Mouse (Mus musculus): ENCODE results near the gene Sco2. TPM values are rescaled to one million over a fixed set of nuclear protein-coding genes. Genes with fewer than 3 reads are reported as not detected.
A peak's percentile ranks its signal among the peaks of the same experiment; 100 is the strongest.

Gene Sco2
- polyA plus RNA-seq, 1 experiment = 43.3 TPM

DNA sequence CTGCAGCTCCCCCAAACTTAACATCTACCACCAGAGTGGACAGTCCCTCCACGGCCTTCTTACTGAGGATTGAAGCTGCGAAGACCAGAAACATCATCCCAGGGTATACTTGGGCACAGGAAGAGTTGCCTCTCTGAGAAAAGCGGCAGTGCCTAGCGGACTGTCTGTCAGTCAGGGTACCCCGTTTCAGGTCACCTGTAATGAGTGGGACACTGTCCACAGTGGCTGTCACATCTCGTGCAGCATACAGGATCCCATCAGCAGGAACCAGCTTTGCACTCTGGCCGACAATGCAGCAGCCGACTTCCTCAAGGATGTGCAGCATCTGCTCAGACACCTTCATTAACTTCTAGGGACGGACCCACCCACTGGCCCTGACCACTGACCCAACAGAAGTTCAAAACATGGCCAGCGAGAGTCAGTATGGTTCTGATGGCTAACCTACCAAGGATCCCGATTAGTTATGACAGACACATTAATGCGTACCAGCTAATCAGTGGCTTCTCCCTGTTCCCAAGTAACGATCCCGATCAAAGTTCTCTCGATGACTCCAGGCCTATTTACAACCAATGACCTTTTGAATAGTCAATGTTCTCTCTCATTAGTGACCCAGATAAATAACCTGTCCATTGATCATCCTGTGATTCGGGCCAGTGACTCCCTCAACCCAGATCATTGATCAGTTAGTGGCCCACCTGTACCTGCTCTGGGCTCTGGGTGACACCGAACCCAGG, 1.3 kb upstream of the Sco2 start:
- WGBS = 96% methylated on average over 17 of the region's 17 CpGs
- DNase-seq = no peak
- H3K4me3 ChIP-seq (ENCODE audit: control insufficient read depth, insufficient read depth, low read length) = no peak overlapping the region
- no peak overlapping the region for H3K27ac ChIP-seq (ENCODE audit: control insufficient read depth, insufficient read depth, low read length)
- TF ChIP-seq POLR2A (IDR thresholded peaks at IDR 0.05; ENCODE audit: control insufficient read depth, extremely low read depth, insufficient read depth, low read length, poor library complexity) = no peak
- TF ChIP-seq CTCF (IDR thresholded peaks at IDR 0.05; ENCODE audit: borderline replicate concordance, control insufficient read depth, extremely low read depth, insufficient read depth, low read length, poor library complexity) = no peak
- H3K4me1 ChIP-seq (replicated peaks; ENCODE audit: control insufficient read depth, insufficient read depth, low read length) = peaks cover 32% of the 10 kb centered on the region
- peaks cover 15% of the 10 kb centered on the region for H3K36me3 ChIP-seq (ENCODE audit: control insufficient read depth, insufficient read depth, low read length)
- no peaks in the 10 kb centered on the region for H3K27me3 ChIP-seq (ENCODE audit: control insufficient read depth, insufficient read depth, low read length)

DNA sequence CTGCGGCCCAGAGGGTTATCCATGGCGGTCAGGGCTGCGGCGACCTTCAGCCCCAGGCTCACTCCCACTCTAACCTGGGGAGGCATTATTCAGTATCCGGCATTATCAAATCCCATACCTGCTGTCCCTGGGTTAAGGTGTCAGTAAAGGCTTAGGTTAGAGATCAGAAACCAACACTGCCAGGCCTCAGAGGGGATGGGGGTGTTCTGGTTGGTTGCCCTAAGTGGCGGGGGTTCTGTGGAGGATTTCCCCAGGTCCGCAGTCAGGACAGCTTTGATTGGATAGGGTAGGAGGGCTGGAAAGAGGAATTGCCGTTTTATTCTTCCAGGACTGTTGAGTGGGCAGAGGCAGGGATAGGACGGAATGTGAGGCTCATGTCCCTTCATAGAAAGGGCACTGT, 694 bp upstream of the Sco2 start:
- H3K4me3 ChIP-seq (ENCODE audit: control insufficient read depth, insufficient read depth, low read length) = peak overlapping the region; percentile 87
- peaks cover 21% of the 10 kb centered on the region for H3K36me3 ChIP-seq (ENCODE audit: control insufficient read depth, insufficient read depth, low read length)
- peaks cover 29% of the 10 kb centered on the region for H3K4me1 ChIP-seq (replicated peaks; ENCODE audit: control insufficient read depth, insufficient read depth, low read length)
- no peak for DNase-seq
- WGBS = 71% methylated on average over 9 of the region's 9 CpGs
- H3K27ac ChIP-seq (ENCODE audit: control insufficient read depth, insufficient read depth, low read length) = no peak overlapping the region
- no peaks in the 10 kb centered on the region for H3K27me3 ChIP-seq (ENCODE audit: control insufficient read depth, insufficient read depth, low read length)
- TF ChIP-seq CTCF (IDR thresholded peaks at IDR 0.05; ENCODE audit: borderline replicate concordance, control insufficient read depth, extremely low read depth, insufficient read depth, low read length, poor library complexity) (no peak), POLR2A (IDR thresholded peaks at IDR 0.05; ENCODE audit: control insufficient read depth, extremely low read depth, insufficient read depth, low read length, poor library complexity) (no peak)

DNA sequence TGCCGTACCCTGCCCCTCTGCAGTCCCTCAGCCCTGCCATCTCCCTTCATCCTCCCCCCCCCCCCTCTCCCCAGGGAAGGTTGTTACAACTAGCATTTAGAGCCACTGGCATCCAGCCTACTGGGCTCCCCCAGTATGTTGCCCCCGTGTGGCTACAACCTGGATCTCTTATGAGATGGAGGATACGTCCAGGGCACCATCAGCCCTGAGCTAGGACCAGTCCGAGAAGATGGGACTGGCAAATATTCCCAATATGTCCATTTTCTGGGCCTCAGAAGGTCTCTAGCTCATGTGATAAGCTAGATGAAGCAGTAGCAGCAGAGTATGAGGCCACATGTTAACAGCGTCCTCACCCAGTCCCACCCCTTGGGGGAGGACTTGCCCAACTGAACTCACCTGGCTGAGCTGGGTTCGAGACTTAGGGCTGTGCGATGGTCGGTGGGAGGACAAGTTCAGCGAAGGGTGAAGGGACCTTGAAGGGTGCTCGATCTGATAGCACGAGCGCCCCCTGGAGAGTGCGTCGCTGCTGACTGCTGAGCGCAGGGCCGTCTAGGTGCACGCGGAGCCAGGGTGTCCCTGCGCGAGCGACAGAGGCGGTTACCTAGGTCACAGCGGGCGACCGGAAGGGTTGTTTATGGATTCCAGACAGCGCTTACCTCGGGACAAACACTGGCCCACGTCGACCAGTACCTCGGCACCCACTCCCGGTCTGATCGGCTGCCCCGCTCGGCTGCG, 452 bp downstream of the Sco2 start:
- WGBS = 1% methylated on average over 35 of the region's 35 CpGs
- peak overlapping the region; percentile 87 for H3K4me3 ChIP-seq (ENCODE audit: control insufficient read depth, insufficient read depth, low read length)
- no peaks in the 10 kb centered on the region for H3K27me3 ChIP-seq (ENCODE audit: control insufficient read depth, insufficient read depth, low read length)
- peaks cover 33% of the 10 kb centered on the region for H3K36me3 ChIP-seq (ENCODE audit: control insufficient read depth, insufficient read depth, low read length)
- DNase-seq = peak; percentile 88
- H3K27ac ChIP-seq (ENCODE audit: control insufficient read depth, insufficient read depth, low read length) = peak overlapping the region; percentile 55
- peaks cover 18% of the 10 kb centered on the region for H3K4me1 ChIP-seq (replicated peaks; ENCODE audit: control insufficient read depth, insufficient read depth, low read length)
- no peak for TF ChIP-seq POLR2A (IDR thresholded peaks at IDR 0.05; ENCODE audit: control insufficient read depth, extremely low read depth, insufficient read depth, low read length, poor library complexity)
- TF ChIP-seq CTCF (IDR thresholded peaks at IDR 0.05; ENCODE audit: borderline replicate concordance, control insufficient read depth, extremely low read depth, insufficient read depth, low read length, poor library complexity) = peak; percentile 81; the same call in 1 of the 2 replicates

DNA sequence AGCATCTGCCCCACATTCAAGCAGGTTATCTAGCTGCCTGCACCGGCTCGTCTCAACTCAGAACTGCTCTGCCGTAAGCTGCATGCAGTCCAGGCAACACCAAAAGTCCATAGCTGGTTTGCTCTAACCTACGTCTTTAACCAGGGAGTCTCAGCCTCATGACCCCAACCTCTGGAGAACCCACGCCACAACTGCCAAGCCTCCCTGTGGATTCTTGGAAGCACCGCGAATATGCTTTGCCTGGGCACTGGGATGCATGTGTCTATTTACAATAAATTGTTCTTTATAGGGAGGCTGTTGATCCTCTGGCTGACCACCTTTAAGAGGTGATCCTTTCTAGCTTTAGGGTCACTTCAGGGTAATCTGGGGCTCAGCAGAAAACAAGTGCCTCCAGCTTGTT, 1.1 kb downstream of the Sco2 start:
- 95% methylated on average over 7 of the region's 7 CpGs for WGBS
- Histone ChIP-seq H3K4me1 (replicated peaks; ENCODE audit: control insufficient read depth, insufficient read depth, low read length) (peaks cover 13% of the 10 kb centered on the region), H3K27ac (ENCODE audit: control insufficient read depth, insufficient read depth, low read length) (no peak overlapping the region), H3K36me3 (ENCODE audit: control insufficient read depth, insufficient read depth, low read length) (peaks cover 39% of the 10 kb centered on the region), H3K27me3 (ENCODE audit: control insufficient read depth, insufficient read depth, low read length) (no peaks in the 10 kb centered on the region), H3K4me3 (ENCODE audit: control insufficient read depth, insufficient read depth, low read length) (no peak overlapping the region)
- no peak for DNase-seq
- TF ChIP-seq CTCF (IDR thresholded peaks at IDR 0.05; ENCODE audit: borderline replicate concordance, control insufficient read depth, extremely low read depth, insufficient read depth, low read length, poor library complexity) (no peak), POLR2A (IDR thresholded peaks at IDR 0.05; ENCODE audit: control insufficient read depth, extremely low read depth, insufficient read depth, low read length, poor library complexity) (no peak)

DNA sequence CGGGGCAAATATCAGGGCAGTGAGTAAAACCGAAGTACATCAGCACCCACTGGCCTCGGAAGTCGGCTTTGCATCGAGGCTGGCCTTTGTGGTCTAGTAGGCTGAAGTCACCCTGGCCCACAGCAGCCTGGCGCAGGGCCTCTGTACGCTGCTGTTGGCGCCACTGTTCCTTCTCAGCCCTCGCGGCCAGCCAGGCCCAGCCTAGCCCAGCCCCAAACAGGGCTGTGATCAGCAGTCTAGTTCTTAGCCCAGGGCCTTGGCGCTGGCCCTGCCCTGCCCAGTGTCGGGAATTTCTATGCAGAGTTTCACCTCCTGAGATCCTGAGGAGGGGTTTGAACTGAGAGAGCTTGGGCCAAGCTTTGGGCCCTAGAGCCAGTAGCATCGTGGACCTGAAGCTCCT, 1.6 kb downstream of the Sco2 start:
- Histone ChIP-seq H3K27ac (ENCODE audit: control insufficient read depth, insufficient read depth, low read length) (no peak overlapping the region), H3K36me3 (ENCODE audit: control insufficient read depth, insufficient read depth, low read length) (peaks cover 44% of the 10 kb centered on the region), H3K4me3 (ENCODE audit: control insufficient read depth, insufficient read depth, low read length) (no peak overlapping the region), H3K27me3 (ENCODE audit: control insufficient read depth, insufficient read depth, low read length) (no peaks in the 10 kb centered on the region), H3K4me1 (replicated peaks; ENCODE audit: control insufficient read depth, insufficient read depth, low read length) (peaks cover 8% of the 10 kb centered on the region)
- no peak for TF ChIP-seq CTCF (IDR thresholded peaks at IDR 0.05; ENCODE audit: borderline replicate concordance, control insufficient read depth, extremely low read depth, insufficient read depth, low read length, poor library complexity)
- TF ChIP-seq POLR2A (IDR thresholded peaks at IDR 0.05; ENCODE audit: control insufficient read depth, extremely low read depth, insufficient read depth, low read length, poor library complexity) = no peak
- DNase-seq = no peak
- 83% methylated on average over 13 of the region's 13 CpGs for WGBS

DNA sequence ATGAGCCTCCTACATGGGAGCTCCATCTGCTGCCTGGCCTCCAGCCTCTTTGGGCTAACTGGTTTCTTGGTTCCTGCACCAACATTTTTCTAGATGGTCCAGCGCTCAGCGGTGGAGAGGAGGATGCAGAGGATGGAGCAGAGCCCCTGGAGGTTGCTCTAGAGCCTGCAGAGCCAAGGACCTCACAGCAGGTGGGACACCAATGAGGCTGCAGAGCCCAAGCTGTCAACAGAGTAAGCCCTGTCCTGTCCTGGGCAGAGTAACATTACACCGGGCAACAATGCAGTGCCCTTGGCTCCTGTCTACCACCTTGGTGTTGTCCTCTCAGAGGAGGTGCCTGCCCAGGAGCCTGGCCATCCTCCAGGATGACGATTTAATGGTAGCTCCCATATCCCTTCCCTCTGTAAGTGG, 8.5 kb downstream of the Sco2 start:
- 98% methylated on average over 4 of the region's 4 CpGs for WGBS
- no peaks in the 10 kb centered on the region for H3K4me1 ChIP-seq (replicated peaks; ENCODE audit: control insufficient read depth, insufficient read depth, low read length)
- H3K4me3 ChIP-seq (ENCODE audit: control insufficient read depth, insufficient read depth, low read length) = no peak overlapping the region
- no peak for DNase-seq
- peaks cover 100% of the 10 kb centered on the region for H3K36me3 ChIP-seq (ENCODE audit: control insufficient read depth, insufficient read depth, low read length)
- TF ChIP-seq CTCF (IDR thresholded peaks at IDR 0.05; ENCODE audit: borderline replicate concordance, control insufficient read depth, extremely low read depth, insufficient read depth, low read length, poor library complexity) (no peak), POLR2A (IDR thresholded peaks at IDR 0.05; ENCODE audit: control insufficient read depth, extremely low read depth, insufficient read depth, low read length, poor library complexity) (no peak)
- H3K27ac ChIP-seq (ENCODE audit: control insufficient read depth, insufficient read depth, low read length) = no peak overlapping the region
- H3K27me3 ChIP-seq (ENCODE audit: control insufficient read depth, insufficient read depth, low read length) = no peaks in the 10 kb centered on the region

Measured in thymus, adult 2 months (tissue).